Mouse (Mus musculus) adrenal gland, postnatal 4 days (tissue): ENCODE results near the gene Tmem14a. TPM values are rescaled to one million over a fixed set of nuclear protein-coding genes. Genes with fewer than 3 reads are reported as not detected.
"Not testable (repeated sequence)": the region's sequence is repeated elsewhere in the genome, so short reads cannot be mapped to it uniquely, and the experiment has no call there.

Experiments used
- DNase-seq, 2 experiments: peaks; one replicate each; pipeline ENCODE4 v3.0.0; 2021 to 2022; ENCODE audit warnings: low spot score in 2 of 2, mixed read lengths in 2 of 2
- long read RNA-seq, 2 experiments: library from polyadenylated mRNA; stranded (forward); transcript quantifications; one replicate each; pipeline ENCODE4 v2.0.0; 2021
- total RNA-seq, 2 experiments: library from RNA; stranded (reverse); gene quantifications; 2 replicates each; pipeline ENCODE4 v1.2.3; 2021

The Tmem14a gene
- 1 to 10 TPM; 7.2 to 9.4 TPM for total RNA-seq
- long read RNA-seq, experiment 1, transcript Tmem14a-202 (5 exons, 1,168 nt), result major isoform, 10 of 14 reads
- long read RNA-seq, experiment 1, partial matches to known transcripts, result 4 of 14 reads
- long read RNA-seq, experiment 1, other reads (novel, unspliced or antisense), result 0 of 14 reads
- long read RNA-seq, experiment 2, transcript Tmem14a-202 (5 exons, 1,168 nt), result major isoform, 6 of 9 reads
- long read RNA-seq, experiment 2, partial matches to known transcripts, result 0 of 9 reads
- long read RNA-seq, experiment 2, other reads (novel, unspliced or antisense), result 0 of 9 reads

- DNase-seq, result peak; percentile 64 to 81
Observed at GRCm38 (mm10) chr1:21218489-21218919, at the start of gene Tmem14a. Gene Tmem14a, plus strand, starts transcription at chr1:21218575.

GRCm38 (mm10) chr1:21185196-21185595 is 33.2 kb upstream of the Tmem14a start:
- DNase-seq, result no peak

DNA sequence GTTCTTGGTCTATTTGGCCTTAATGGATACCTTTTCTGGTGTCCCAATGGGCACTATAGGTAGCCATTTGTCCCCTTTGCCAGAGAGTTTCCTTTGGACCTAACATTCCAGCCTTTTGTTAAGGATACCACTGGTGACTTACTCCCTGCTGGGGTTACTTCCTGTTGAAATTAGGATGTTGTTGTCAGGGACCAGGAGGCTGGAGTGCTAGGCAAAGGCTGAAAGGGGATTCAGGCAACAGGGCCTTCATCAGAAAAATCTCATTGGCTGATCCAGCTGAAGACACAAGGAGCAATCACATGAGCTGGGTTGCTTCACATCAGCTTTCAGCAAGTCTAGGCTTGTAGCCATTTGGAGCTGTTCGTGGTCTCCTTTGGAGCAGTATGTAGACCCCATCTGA is 12.1 kb upstream of the Tmem14a start:
- no peak for DNase-seq

GRCm38 (mm10) chr1:21213537-21213936 is 4.8 kb upstream of the Tmem14a start:
- DNase-seq, result not testable (repeated sequence)

GRCm38 (mm10) chr1:21213991-21214692 is 4.2 kb upstream of the Tmem14a start:
- not testable (repeated sequence) for DNase-seq

DNA sequence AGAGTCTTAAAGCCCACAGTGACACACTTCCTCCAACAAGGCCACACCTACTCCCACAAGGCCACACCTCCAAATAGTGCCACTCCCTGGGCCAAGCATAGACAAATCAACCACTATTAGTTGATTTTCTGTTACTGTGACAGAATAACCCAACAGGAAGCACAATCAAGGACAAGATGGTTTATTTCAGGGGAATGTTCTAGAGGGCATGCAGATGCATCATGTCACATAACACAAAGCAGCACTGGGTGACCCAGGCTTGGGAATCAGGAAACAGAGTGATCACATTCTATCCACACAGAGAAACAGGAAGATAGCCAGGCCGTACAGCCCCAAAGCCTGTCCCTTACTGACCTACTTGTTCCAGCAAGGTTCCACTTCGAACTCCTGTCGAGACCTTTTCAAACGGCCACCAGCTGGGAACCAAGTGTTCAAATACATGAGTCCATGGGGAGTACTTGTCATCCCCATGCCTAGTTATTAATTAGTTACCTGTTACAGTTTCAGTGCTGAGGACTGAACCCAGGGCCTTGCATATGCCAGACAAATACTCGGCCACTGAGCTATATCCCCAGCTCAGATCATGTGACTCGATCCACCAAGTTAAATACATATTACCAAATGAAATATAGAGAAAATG is 9.5 kb downstream of the Tmem14a start:
- DNase-seq, result no peak

DNA sequence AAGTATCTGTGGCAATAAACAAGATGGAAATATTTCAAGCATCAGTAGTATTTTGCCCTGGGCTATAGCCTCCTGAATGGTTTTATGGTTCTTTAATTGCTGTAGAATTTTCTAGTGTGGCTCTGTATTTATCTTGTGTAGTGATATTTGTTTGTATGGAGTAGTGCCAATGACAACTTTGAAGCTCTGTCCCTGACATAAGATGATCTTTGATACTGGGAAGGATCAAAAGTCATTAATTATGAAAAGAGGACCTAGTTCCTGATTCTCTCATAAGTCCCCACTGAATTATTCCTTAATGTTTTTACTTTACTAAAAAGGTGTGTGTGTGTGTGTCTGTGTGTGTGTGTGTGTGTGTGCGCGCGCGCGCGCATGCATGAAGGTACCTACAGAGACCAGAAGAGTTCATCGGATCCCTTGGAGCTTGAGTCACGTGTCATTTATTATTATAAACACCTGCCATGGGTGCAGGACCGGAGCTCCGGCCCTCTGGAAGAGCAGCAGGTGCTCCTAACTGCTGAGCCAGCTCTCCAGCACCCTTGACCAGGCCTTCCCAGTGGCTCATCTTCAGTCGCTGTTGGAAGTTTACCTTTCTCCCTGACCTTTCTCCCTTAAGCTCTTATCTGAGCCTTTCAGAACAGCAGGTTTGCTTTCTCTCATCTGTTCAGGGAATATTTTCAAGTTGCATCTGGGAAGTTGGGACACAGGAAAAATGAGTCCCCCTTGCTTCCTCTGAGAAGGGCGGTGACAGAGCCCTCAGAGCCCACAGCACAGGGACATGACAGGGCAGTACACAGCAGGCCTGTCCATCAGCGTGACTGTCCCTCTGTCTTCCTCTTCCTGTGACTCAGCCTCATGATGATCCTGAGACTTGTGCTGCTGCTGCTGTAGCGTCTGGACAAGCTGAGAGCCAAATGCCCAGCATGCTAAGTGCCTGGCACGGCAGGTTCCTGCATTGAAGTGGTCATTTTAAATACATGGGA is 10.7 kb downstream of the Tmem14a start:
- DNase-seq, result not testable (repeated sequence)

GRCm38 (mm10) chr1:21230376-21230775 is 12.0 kb downstream of the Tmem14a start:
- DNase-seq, result no peak

- no peak for DNase-seq
Observed at GRCm38 (mm10) chr1:21231744-21232464, 13.5 kb downstream of the Tmem14a start.

DNA sequence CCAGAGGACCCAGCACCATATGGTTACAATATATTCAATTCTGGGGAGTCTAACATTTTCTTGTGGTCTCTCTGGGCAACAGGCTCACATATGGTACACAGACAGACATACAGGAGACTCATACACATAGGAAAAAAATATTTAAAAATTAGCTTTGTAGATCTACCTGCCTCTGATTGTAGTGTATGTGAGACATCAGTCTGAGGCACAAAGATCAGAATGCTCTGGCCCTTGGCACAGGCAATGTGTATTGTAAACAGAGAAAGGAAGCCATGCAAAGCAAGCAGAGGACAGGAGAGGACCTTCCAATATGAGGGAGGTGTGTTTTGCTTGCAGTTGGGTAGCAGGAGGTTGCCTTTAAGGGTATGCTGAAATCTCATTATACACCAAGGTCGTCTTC is 14.1 kb downstream of the Tmem14a start:
- no peak for DNase-seq

- DNase-seq, result no peak
Observed at GRCm38 (mm10) chr1:21235359-21235758, 17.0 kb downstream of the Tmem14a start.

DNA sequence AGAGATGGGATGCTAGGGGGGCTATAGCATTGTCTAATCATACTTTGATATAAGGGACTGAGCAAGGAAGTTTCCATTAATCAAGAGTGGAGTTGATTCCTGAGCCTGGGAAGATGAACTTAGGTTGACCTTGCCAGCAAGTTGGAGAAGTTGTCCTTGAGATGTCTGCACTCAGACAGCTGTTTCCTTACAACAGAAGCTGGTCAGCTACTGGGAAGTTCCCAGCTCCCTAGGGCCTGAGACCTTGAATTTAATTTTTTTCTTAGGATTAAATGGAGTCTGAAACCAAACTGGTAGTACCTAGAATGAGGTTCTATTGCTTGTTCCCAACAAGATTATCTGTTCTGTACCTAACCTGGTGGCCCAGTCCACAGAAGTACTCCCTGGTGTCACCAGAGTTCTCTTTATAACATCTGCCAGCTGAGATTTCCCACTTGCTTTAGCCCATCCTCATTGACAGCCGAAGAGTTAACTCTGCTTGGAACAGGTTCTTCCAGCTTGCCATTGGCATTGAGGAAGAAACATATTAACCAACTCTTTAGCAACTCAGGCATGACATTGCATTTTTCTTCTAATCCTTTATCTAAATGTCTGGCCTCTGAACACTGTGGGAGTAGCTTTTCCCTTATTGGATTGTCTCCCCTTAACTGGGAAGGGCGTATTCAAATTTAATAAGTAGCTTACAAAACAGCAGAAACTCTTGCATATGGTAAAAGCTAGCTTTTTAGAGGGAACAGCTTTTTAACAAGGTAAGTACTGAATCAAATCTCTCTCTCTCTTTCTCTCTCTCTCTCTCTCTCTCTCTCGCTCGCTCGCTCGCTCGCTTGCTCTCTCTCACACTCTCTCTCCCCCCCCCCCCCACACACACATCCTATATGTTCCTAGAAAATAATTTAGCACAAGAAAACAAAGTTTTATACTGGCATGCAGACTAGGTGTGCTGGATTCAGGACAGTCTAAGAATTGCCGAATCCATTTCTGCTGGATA is 21.8 kb downstream of the Tmem14a start, which contains the start of gene Gsta3:
TSS of gene Gsta3 (plus strand) at position 679 of the 988 bp plus-strand sequence.
- no peak for DNase-seq

- DNase-seq, result no peak
Observed at GRCm38 (mm10) chr1:21241096-21241495, 22.7 kb downstream of the Tmem14a start.

- no peak for DNase-seq
Observed at GRCm38 (mm10) chr1:21244290-21244960, 26.1 kb downstream of the Tmem14a start.

GRCm38 (mm10) chr1:21246136-21246535 is 27.8 kb downstream of the Tmem14a start:
- DNase-seq, result no peak

GRCm38 (mm10) chr1:21247896-21248295 is 29.5 kb downstream of the Tmem14a start:
- no peak for DNase-seq

DNA sequence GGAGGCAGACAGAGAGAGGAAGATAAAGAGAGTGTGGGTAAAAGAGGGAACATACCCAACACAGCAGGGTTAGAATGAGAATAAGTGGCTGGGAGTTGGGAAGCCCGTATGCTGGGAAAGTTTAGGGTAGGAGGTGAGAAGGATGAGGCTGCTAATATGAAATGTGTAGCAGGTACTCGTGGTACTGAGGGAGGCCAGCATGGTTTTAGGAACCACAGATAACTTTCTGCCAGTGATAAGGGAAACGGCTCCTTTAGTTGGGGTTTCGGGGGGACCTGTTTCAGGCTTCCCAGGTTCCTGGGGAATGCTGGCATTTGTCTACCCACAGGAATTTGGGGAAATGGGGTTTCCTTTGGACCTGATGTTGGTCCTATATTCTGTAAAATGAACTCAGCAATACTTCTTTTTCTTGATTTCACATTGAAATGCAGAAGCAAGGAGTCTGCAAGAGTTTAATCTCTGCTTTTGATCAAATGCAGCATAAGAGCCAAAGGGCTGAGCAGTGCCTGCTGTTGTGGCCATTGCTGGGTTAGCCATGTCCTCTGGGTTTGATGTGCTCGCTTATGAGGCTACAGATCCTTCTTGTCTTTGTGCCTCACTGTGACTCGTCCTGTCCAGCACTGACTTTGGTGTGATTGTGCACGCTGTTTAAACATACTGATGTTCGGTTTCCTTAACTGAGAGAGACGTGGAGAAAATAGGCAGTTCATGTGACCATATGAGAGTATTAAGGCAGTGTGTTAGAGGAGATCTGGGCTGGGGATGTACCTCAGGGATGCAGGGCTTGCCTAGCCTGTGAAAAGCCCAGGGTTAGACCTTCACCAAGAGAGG is 30.4 kb downstream of the Tmem14a start:
- DNase-seq, result no peak
